Mouse (Mus musculus) T-helper 2 cell (primary cell): ENCODE data around the gene Ccl24.

Source experiments
- in situ Hi-C: fragments of 300-600 bp; cut with MboI, MseI; formaldehyde crosslinking; loops from one replicate; pipeline ENCODE4 v1.15.1; 2025; ENCODE audit warnings: high pct_unique_total_duplicates

Gene Ccl24

GRCm38 (mm10) chr5:135544865-135545797 lies 27.7 kb downstream of the Ccl24 start, which contains the start of gene Hip1:
Hip1 (minus strand) TSS chr5:135545120.
- in situ Hi-C loops: no loop called here

GRCm38 (mm10) chr5:135544032-135544558 lies 28.8 kb downstream of the Ccl24 start:
- in situ Hi-C loops: no loop called here

GRCm38 (mm10) chr5:135537794-135538214 lies 35.0 kb downstream of the Ccl24 start:
- in situ Hi-C loops: no loop called here

GRCm38 (mm10) chr5:135537326-135537725 lies 35.5 kb downstream of the Ccl24 start:
- in situ Hi-C loops: no loop called here

GRCm38 (mm10) chr5:135535867-135536266 lies 37.0 kb downstream of the Ccl24 start:
- in situ Hi-C loops: no loop called here

GRCm38 (mm10) chr5:135533431-135533830 lies 39.4 kb downstream of the Ccl24 start:
- in situ Hi-C loops: no loop called here

GRCm38 (mm10) chr5:135531306-135531845 lies 41.5 kb downstream of the Ccl24 start:
- in situ Hi-C loops: no loop called here

- in situ Hi-C loops: no loop called here
Measured at GRCm38 (mm10) chr5:135529964-135530363, 42.9 kb downstream of the Ccl24 start.

- in situ Hi-C loops: no loop called here
Measured at GRCm38 (mm10) chr5:135529310-135529709, 43.5 kb downstream of the Ccl24 start.

- in situ Hi-C loops: no loop called here
Measured at GRCm38 (mm10) chr5:135527986-135528385, 44.9 kb downstream of the Ccl24 start.

- in situ Hi-C loops: no loop called here
Measured at GRCm38 (mm10) chr5:135524660-135525560, 47.9 kb downstream of the Ccl24 start.

GRCm38 (mm10) chr5:135524087-135524486 lies 48.8 kb downstream of the Ccl24 start:
- in situ Hi-C loops: no loop called here

- in situ Hi-C loops: no loop called here
Measured at GRCm38 (mm10) chr5:135522111-135522722, 50.6 kb downstream of the Ccl24 start.
